Mouse (Mus musculus): ENCODE measurements around the gene Scarf2.

DNA sequence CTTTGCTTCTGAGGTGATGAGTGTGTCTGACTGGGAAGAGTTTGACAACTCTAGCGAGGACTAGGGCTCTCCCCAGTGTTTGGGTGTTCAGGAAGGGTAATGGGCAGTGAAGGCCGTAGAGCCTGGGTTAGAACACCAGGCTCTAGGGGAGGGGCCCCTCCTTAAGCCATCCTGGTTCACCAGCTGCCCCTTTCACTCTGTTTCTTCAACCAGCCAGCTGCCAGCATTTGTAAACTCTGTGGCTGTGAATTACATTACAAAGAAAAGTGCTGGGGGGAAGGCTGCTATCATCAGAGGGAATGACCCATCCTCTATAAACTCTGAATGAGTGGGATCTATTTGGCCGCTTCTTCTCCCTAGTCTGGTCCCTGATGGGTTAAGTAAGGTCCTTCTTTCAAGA, 4.4 kb upstream of the Scarf2 start:
- TF ChIP-seq POLR2A (IDR thresholded peaks at IDR 0.05; ENCODE audit: borderline replicate concordance, control insufficient read depth, low read depth, low read length) (no peak), CTCF (IDR thresholded peaks at IDR 0.05; ENCODE audit: control insufficient read depth, insufficient read depth, low read length) (no peak)

Data from bone marrow, adult 2 months (tissue).